Mouse (Mus musculus) left cerebral cortex, adult 9 months (tissue): ENCODE measurements at regions not wholly inside any gene's neighbourhood (a gene's known extent, or its start where the extent isn't known, plus 50 kb on each side); places are given as distances from the start of the nearest gene placed in this dataset.

Experiments used
- DNase-seq, 2 experiments: peaks; one replicate each; pipeline ENCODE4 v3.0.0; 2022; ENCODE audit warnings: low spot score in 2 of 2

DNA sequence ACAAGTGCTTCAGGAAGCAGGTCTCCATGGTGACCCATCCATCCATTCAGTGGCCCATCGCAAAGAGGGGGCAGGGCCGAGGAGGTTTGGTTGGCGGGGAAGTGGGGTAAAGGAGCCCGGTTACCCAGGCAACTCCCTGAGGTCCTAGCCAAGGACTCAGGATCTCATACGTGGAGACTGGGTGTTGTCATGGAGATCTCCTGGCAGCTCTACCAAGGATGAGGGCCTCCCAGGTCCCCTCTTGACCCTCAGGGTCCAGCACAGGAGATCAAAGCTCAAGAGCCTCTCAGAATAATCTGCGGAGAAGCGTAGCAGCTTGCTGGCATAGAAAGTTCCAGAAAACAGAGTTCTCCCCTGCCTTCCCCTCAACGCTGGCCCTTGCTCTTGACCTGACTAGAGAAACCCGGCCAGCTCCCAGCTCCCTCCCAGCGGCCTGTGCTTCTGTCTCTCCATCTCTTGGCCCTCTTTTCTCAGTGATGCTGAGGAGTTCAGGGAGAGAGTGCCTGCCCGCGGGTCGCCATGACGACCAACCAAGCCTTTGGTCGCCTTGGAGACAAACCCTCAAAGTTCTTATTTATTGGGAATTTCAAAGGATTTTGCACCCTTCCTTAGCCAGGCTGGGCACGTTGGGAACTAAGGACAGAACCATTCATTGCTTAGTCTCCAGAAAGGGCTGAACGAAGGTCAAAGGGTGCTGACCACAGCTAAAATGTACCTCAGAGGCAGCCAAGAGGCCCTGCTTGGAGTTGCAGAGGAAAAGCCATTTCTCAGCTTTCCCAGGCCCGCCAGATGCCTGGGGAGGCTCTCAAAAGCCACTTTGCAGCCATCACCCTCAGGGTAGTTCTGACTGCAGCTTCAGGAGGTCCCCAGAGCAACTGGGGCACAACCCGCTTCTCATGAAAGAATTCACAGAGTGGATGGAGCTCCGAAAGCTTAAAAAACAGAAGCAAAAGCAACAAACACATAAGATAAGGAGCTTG is 60.0 kb downstream of the Ubiad1 start:
- DNase-seq = peak; percentile 64 to 84

DNA sequence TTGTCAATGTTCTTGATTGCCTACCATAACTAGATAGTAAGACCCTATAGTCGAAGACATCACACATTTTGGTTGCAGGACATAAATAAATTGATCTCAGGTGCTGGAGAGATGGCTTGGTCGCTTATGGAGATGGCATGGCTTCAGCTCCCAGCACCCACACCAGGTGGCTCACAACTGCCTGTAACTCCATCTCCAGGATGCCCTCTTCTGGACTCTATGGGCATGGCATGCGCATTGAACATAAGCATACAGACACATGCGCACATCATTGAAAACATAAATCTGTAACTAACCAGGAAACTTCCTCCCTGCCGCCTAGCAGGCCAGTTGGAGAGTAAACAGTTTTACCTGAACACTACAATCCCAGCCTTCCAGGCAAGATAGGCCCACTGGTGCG is 64.0 kb downstream of the Ubiad1 start:
- DNase-seq = no peak

DNA sequence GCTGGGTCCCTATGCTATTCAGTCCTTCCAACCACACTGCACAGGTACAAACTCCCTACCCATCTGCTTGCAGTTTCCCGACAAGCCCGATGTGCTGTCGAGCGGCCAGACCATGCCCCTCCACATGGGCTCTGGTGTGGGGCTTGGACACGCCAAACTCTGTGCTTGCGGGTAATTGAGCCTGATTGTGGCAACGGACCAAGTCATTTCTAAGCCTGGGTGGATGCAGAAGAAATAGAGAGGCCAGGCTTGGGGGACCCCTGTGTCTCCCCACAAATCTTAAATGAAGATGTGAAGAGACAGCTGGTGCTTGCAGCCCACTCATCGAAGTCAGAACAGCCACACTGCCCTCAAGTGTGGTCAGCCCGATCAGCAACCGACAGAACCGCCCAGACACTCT is 66.1 kb downstream of the Ubiad1 start:
- DNase-seq = no peak

DNA sequence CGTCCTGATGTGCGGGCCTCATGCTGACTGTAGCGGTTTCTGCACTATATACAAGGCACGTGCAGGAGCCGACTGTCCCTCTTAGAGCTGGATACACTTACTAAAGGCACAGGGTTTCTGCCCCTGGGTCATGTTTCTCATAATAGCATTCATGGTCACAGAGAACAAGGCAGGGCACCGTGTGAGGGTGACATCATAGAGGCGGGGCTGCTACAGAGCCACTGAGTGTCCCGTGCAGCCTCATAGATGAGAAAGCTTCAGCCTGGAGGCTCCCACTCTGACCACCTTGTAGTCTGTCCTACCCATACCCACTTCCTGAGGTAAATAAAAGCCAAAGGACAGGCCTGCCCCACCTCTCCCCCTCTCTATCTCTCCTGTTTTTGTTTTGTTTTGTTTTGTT is 67.2 kb downstream of the Ubiad1 start:
- no peak for DNase-seq

- no peak for DNase-seq
These were observed 68.1 kb downstream of the Ubiad1 start for GRCm38 (mm10) chr4:148376439-148376838.

GRCm38 (mm10) chr4:148371489-148371888 is 73.1 kb downstream of the Ubiad1 start:
- no peak for DNase-seq

DNA sequence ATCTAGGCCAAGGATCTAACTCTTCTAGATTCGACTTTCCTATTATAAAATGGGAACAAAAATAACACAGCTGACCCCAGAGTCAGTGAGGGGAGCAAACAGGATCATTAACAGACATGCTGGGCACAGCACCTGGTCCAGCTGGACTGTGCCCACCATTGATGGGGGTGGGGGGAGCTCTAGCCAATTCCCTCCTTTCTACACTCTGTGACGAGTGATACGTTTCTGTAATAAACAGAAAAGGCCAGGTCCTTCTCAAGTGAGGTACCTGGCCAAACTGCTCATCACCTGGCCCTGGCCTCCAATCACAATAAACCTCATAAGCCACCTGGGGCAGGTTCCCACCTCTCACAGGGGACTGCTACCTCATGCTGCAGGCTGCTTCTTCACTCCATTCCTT is 76.9 kb downstream of the Ubiad1 start:
- DNase-seq = no peak

- no peak for DNase-seq
These were observed 78.0 kb upstream of the Disp3 start for GRCm38 (mm10) chr4:148365804-148366203.

- DNase-seq = no peak
These were observed 75.8 kb upstream of the Disp3 start for GRCm38 (mm10) chr4:148363366-148364121.

DNA sequence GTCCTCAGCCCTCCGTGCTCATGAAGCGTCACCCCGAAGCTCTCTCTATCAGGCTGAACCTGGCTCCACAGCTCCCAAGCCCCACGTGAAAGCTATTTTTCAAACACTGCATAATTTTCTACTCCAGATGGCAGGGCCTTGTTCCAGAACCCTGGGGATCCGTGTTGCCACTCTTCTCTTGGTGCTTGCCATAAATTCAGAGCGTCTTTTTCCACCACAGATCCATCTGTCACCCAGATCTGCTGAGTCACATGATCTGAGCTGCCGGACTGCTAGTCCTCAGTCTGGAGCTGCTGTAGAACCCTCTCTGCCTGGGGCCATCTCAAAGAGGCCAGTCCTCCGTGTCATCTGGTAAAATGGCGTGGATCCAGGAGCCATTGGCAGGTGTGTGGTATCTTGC is 73.2 kb upstream of the Disp3 start:
- DNase-seq = peak; percentile 61 to 81

DNA sequence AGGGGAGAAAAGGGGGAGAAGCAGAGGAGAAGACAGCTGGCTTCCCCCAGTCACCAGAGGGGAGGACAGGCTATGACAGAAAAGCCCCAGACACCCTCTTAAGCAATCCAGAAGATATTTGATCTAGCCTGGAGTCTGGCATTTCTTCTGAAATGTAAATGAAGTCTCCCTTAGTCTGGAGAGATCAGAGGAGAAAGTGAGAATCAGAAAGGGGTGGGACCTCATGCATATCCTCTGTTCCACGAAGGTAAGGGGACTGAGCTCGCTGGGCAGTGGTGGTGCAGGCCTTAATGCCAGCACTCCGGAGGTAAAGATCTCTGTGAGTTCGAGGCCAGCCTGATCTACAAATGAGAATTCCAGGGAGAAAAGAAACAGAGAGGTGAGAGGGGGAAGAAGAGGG is 70.6 kb upstream of the Disp3 start:
- DNase-seq = no peak

DNA sequence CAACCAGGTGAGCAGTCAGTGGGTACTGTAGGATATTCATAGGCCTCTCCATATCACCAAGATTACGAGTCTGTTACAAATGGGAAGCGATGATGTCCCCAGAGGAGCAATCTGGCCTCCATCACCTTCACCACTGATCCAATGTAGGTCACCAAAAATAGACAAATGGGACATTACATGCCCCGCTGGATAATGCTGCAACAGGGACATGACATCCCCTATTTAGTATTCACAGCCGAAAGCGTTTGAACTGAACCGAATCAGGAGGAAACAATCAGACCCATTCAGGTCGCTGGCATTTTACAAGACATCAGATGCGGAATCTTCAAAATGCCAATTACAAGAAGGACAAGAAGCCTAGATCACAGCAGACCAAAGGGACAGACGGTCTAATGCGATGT is 69.5 kb upstream of the Disp3 start:
- DNase-seq = no peak

DNA sequence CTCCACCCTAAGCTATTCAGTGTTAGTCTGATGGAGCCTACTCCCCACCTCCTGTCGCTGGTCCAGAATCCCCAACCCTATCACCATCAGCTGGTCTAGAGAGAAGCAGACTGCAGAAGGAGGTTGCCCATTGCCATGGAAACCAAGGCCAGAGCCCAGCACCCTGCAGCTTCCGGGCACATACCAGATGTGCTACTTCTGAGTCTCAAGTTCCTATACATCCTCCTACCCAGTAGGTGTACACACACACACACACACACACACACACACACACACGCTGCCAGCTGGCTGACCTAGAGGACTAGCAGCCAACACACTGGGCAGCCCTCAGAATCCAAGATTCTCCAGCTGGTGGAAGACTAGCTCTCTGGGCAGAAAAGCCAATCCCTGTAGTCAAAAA is 68.9 kb upstream of the Disp3 start:
- DNase-seq = peak in 1 of 2 experiments; percentile 27

- no peak for DNase-seq
These were observed 66.2 kb upstream of the Disp3 start for GRCm38 (mm10) chr4:148353969-148354368.

DNA sequence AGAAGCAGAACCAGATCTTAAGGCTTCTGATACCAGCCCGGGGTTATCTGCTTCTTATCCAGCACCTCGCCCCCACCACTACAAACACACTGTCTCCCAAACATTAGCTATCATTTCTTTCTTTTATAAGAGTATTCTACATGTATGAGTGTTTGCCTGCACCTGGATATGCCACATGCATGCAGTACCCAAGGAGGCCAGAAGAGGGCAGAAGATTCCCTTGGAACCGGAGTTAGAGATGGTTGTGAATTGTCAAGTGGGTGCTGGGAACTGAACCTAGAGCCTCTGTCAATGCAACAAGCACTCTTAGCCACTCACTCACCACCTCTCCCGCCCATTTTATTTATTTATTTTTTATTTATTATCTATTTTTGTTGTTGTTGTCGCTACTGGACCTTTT is 64.9 kb upstream of the Disp3 start:
- DNase-seq = no peak

DNA sequence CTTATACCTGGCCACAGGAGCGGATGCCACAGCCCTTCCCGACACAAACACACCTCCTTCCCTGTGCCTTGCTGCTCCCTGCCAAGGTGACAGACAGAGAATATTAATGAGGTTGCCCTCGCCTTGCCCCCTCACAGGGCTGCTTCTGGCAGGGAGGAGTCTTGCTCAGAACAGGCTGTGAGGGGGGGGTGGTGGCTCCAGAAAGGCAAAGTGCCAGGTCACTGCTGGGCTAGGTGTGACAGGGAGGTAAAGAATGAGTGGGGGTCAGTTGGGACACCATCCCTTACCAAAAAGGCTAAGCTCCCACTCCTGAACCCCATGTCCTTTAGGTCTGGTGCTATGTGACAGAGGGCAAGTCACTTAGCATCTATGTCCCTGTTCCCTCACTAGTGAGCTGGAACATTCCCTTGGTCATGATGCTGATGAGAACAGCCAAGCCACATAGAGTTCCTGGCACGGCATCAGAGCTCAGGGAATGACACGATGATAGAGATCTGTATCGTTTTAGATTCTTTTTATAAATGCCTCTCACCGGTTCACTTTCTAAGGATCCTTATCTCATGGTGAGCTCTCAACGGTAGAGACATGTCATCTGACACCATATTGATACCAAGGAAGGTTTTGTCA is 53.9 kb upstream of the Disp3 start:
- DNase-seq = no peak

GRCm38 (mm10) chr4:148340342-148340741 is 52.6 kb upstream of the Disp3 start:
- DNase-seq = no peak

GRCm38 (mm10) chr4:148337890-148338880 is 50.4 kb upstream of the Disp3 start:
- peak in 1 of 2 experiments; percentile 46 for DNase-seq
